24 mouse cellular contexts compared by ENCODE assay signal in genomic region chr11:73132999-73133398, GRCm38 (mm10). TPM values are rescaled to one million over a fixed set of nuclear protein-coding genes. Genes with fewer than 3 reads are reported as not detected.
DNase-seq lines count a peak whose midpoint lies in the region; ATAC-seq and TF ChIP-seq lines count a peak whose summit lies in the region.
"Had no signal": no experiment of that assay in that cellular context is flagged by ENCODE, and none has a peak within 500 bp of the region (broad histone marks: within the 10 kb centered on the region; RNA-seq: fewer than 3 reads in every experiment).

No protein-coding gene starts in this region.

- H3K4me2 ChIP-seq in liver, embryonic 12.5 days: peak overlapping the region; percentile 85; the same call in 1 of the 2 replicates
- no peak overlapping the region for H3K4me2 ChIP-seq in liver, postnatal 0 days (ENCODE audit: low read depth, low read length)
- peak overlapping the region; percentile 84 for H3K4me2 ChIP-seq in CH12.LX (ENCODE audit: insufficient read depth, low read depth, poor library complexity, severe bottlenecking)
- H3K4me2 ChIP-seq in hindbrain, embryonic 11.5 days (replicated peaks; ENCODE audit: low read depth, low read length): no peak overlapping the region
- H3K4me2 ChIP-seq: embryonic facial prominence, embryonic 13.5 days; forebrain, embryonic 15.5 days; limb, embryonic 15.5 days; lung, embryonic 14.5 days had no signal

- TF ChIP-seq RAD21 in CH12.LX (IDR thresholded peaks at IDR 0.05; ENCODE audit: low read depth, low read length): no peak

- TF ChIP-seq CTCF in liver, postnatal 0 days (IDR thresholded peaks at IDR 0.05; ENCODE audit: low read depth): no peak
- no peak for TF ChIP-seq CTCF in CH12.LX (conservative IDR thresholded peaks at IDR 0.05 in 1 of 2, IDR thresholded peaks at IDR 0.05 in 1 of 2; ENCODE audit: low read depth in 2 of 2, low read length in 2 of 2)

- dilution Hi-C loops in CH12.LX (cut with MboI; ENCODE audit: extremely low pct_ligation_motif_present, extremely low pct_unique_long_range_greater_than_20kb, low sequenced_read_pairs): no loop called here

- peaks cover 59% of the 10 kb centered on the region for H3K79me2 ChIP-seq in CH12.LX (replicated peaks; ENCODE audit: control insufficient read depth, extremely low read depth, insufficient read depth, poor library complexity, severe bottlenecking)

- WGBS in liver, embryonic 12.5 days (ENCODE audit: insufficient replicate concordance): 60% methylated on average over 6 of the region's 6 CpGs
- WGBS in liver, postnatal 0 days (ENCODE audit: insufficient replicate concordance): 56% methylated on average over 6 of the region's 6 CpGs
- WGBS in hindbrain, embryonic 11.5 days: 97% methylated on average over 6 of the region's 6 CpGs

- H3K27me3 ChIP-seq in liver, embryonic 12.5 days (replicated peaks): no peaks in the 10 kb centered on the region
- no peaks in the 10 kb centered on the region for H3K27me3 ChIP-seq in liver, postnatal 0 days (ENCODE audit: insufficient read depth, low read length)
- no peaks in the 10 kb centered on the region for H3K27me3 ChIP-seq in CH12.LX (replicated peaks)
- no peaks in the 10 kb centered on the region for H3K27me3 ChIP-seq in hindbrain, embryonic 11.5 days (ENCODE audit: control insufficient read depth, insufficient read depth, low read length)
- H3K27me3 ChIP-seq: embryonic facial prominence, embryonic 13.5 days; forebrain, embryonic 15.5 days; limb, embryonic 15.5 days had no signal

- in situ Hi-C loops in CH12.LX (cut with MboI; ENCODE audit: low pct_ligation_motif_present, low pct_unique_long_range_greater_than_20kb, low sequenced_read_pairs): loop anchor here (10.0 to 25.0 kb wide), 2 partner anchors 152 to 1229 kb away; partner anchors contain the start of genes Olfr411 and Olfr412

- no peak overlapping the region for H3K4me3 ChIP-seq in liver, embryonic 12.5 days
- H3K4me3 ChIP-seq in liver, postnatal 0 days (ENCODE audit: low read depth, low read length): no peak overlapping the region
- H3K4me3 ChIP-seq in CH12.LX (replicated peaks in 1 of 3; ENCODE audit: low read depth in 2 of 3, low read length in 2 of 3, poor library complexity in 1 of 3): peak overlapping the region in 2 of 3 experiments; percentile 2 to 14
- no peak overlapping the region for H3K4me3 ChIP-seq in hindbrain, embryonic 11.5 days (ENCODE audit: low read depth, low read length)
- H3K4me3 ChIP-seq: embryonic facial prominence, embryonic 13.5 days; forebrain, embryonic 15.5 days; heart, embryonic 10.5 days; hindbrain, embryonic 10.5 days; left cerebral cortex, adult 2 months; limb, embryonic 15.5 days; midbrain, embryonic 10.5 days had no signal

- no peak overlapping the region for H3K9ac ChIP-seq in liver, embryonic 12.5 days
- H3K9ac ChIP-seq in liver, postnatal 0 days (replicated peaks): no peak overlapping the region
- peak overlapping the region; percentile 89 for H3K9ac ChIP-seq in CH12.LX (ENCODE audit: insufficient read depth, low read depth)
- H3K9ac ChIP-seq in hindbrain, embryonic 11.5 days (ENCODE audit: low read depth, low read length): no peak overlapping the region
- H3K9ac ChIP-seq: embryonic facial prominence, embryonic 13.5 days; forebrain, embryonic 15.5 days; limb, embryonic 15.5 days; lung, embryonic 14.5 days had no signal

- no peak for ATAC-seq in liver, embryonic 12.5 days
- ATAC-seq in liver, postnatal 0 days: no peak
- ATAC-seq in megakaryocyte, adult 5-6 weeks (ENCODE audit: poor library complexity, severe bottlenecking): peak; percentile 46
- peak; percentile 24; the same call in 1 of the 2 replicates for ATAC-seq in neutrophil, adult 5-6 weeks (ENCODE audit: extremely low read depth, insufficient number of reproducible peaks, low FRiP score, poor library complexity, severe bottlenecking)
- ATAC-seq in hindbrain, embryonic 11.5 days (ENCODE audit: low FRiP score): no peak
- ATAC-seq: forebrain, embryonic 15.5 days; midbrain, embryonic 16.5 days had no signal

- DNase-seq in liver, postnatal 0 days: no peak
- no peak for DNase-seq in CH12.LX (ENCODE audit: extremely low read depth)
- no peak for DNase-seq in embryo, embryonic 10 days (ENCODE audit: low spot score)
- no peak for DNase-seq in hindbrain, embryonic 11.5 days (ENCODE audit: low spot score)
- no peak for DNase-seq in embryo, embryonic 10.5 days (ENCODE audit: low spot score)
- DNase-seq: adrenal gland, postnatal 36 days; cerebellum, adult 9-10 months; kidney, adult 18-20 months; kidney, postnatal 4 days; layer of hippocampus, adult 9-11 months; lung, embryonic 14.5 days; right cerebral cortex, postnatal 14 days had no signal

- no peaks in the 10 kb centered on the region for H3K9me3 ChIP-seq in liver, embryonic 12.5 days (replicated peaks)
- H3K9me3 ChIP-seq in liver, postnatal 0 days (ENCODE audit: low read length): no peaks in the 10 kb centered on the region
- no peaks in the 10 kb centered on the region for H3K9me3 ChIP-seq in CH12.LX (replicated peaks; ENCODE audit: low read length)
- no peaks in the 10 kb centered on the region; the same call in 1 of the 2 replicates for H3K9me3 ChIP-seq in hindbrain, embryonic 11.5 days (ENCODE audit: control insufficient read depth, low read length)
- H3K9me3 ChIP-seq: embryonic facial prominence, embryonic 13.5 days; forebrain, embryonic 15.5 days; heart, embryonic 10.5 days; limb, embryonic 15.5 days had no signal

- TF ChIP-seq POLR2A in CH12.LX (IDR thresholded peaks at IDR 0.05; ENCODE audit: low read depth, low read length): no peak

- TF ChIP-seq EP300 in liver, postnatal 0 days (IDR thresholded peaks at IDR 0.05; ENCODE audit: low read depth): no peak
- no peak; the same call in 1 of the 2 replicates for TF ChIP-seq EP300 in CH12.LX (IDR thresholded peaks at IDR 0.05; ENCODE audit: low read length)

- H3K4me1 ChIP-seq in liver, embryonic 12.5 days: peaks cover 56% of the 10 kb centered on the region
- peaks cover 28% of the 10 kb centered on the region for H3K4me1 ChIP-seq in liver, postnatal 0 days (ENCODE audit: insufficient read depth)
- H3K4me1 ChIP-seq in CH12.LX (ENCODE audit: control insufficient read depth in 1 of 2, insufficient read depth in 2 of 2): peaks cover 17 to 77% of the 10 kb centered on the region in 2 experiments
- no peaks in the 10 kb centered on the region; the same call in 1 of the 2 replicates for H3K4me1 ChIP-seq in hindbrain, embryonic 11.5 days (replicated peaks; ENCODE audit: control insufficient read depth, insufficient read depth, low read length)

- peaks cover 54% of the 10 kb centered on the region for H3K36me3 ChIP-seq in liver, embryonic 12.5 days
- peaks cover 13% of the 10 kb centered on the region; the same call in 1 of the 2 replicates for H3K36me3 ChIP-seq in liver, postnatal 0 days (replicated peaks; ENCODE audit: insufficient read depth, low read length)
- H3K36me3 ChIP-seq in CH12.LX (replicated peaks in 1 of 2; ENCODE audit: control insufficient read depth in 1 of 2, insufficient read depth in 1 of 2, low read length in 1 of 2): peaks cover 4 to 62% of the 10 kb centered on the region in 2 experiments
- H3K36me3 ChIP-seq in hindbrain, embryonic 11.5 days (ENCODE audit: control insufficient read depth, insufficient read depth, low read length): peaks cover 4% of the 10 kb centered on the region; the same call in 1 of the 2 replicates
- H3K36me3 ChIP-seq: forebrain, embryonic 15.5 days had no signal

- H3K27ac ChIP-seq in liver, embryonic 12.5 days: no peak overlapping the region
- no peak overlapping the region for H3K27ac ChIP-seq in liver, postnatal 0 days (ENCODE audit: low read depth)
- H3K27ac ChIP-seq in CH12.LX (ENCODE audit: insufficient read depth, low read depth): no peak overlapping the region
- no peak overlapping the region for H3K27ac ChIP-seq in hindbrain, embryonic 11.5 days (ENCODE audit: low read depth, low read length)
- H3K27ac ChIP-seq: embryonic facial prominence, embryonic 13.5 days; forebrain, embryonic 15.5 days; heart, embryonic 10.5 days; hindbrain, embryonic 10.5 days; left cerebral cortex, adult 2 months; limb, embryonic 15.5 days; midbrain, embryonic 10.5 days had no signal

RNA-seq across cellular contexts. Expression of gene Haspin, which starts 5.1 kb away (rescaled TPM):
- polyA plus RNA-seq in liver, embryonic 12.5 days (2016; fragmentation: Nextera tagmentation; extraction: Ambion mirVana): 18.4 and 18.5 TPM in 2 replicates
- polyA plus RNA-seq in liver, postnatal 0 days (2015; fragmentation: Nextera tagmentation; extraction: Ambion mirVana): 4.6 and 5.3 TPM in 2 replicates
- total RNA-seq in CH12.LX (2012; rRNA removed): 15.7 and 21.7 TPM in 2 replicates
- total RNA-seq in CH12.LX (2014; rRNA removed): 18.2 and 18.6 TPM in 2 replicates
- polyA plus RNA-seq in CH12.LX (2012; ENCODE audit: insufficient read length, low read depth): 24.1 and 27.0 TPM in 2 replicates
- total RNA-seq in megakaryocyte, adult 5-6 weeks (2015): 14.9 and 15.1 TPM in 2 replicates
- 19.2 and 21.8 TPM in 2 replicates for total RNA-seq in megakaryocyte, adult 5-6 weeks (2017)
- total RNA-seq in neutrophil, adult 5-6 weeks (2017): 3.9 and 4.3 TPM in 2 replicates
- polyA plus RNA-seq in hindbrain, embryonic 11.5 days (2014; fragmentation: Nextera tagmentation; extraction: Ambion mirVana): 13.9 and 14.2 TPM in 2 replicates
- total RNA-seq: gastrocnemius, adult 8-10 months had no signal

RNA-seq across cellular contexts. Expression of gene P2rx5, which starts 27.2 kb away (rescaled TPM):
- 0.32 and 0.54 TPM in 2 replicates for polyA plus RNA-seq in liver, embryonic 12.5 days (2016; fragmentation: Nextera tagmentation; extraction: Ambion mirVana)
- polyA plus RNA-seq in liver, postnatal 0 days (2015; fragmentation: Nextera tagmentation; extraction: Ambion mirVana): 0.11 and 0.21 TPM in 2 replicates
- 0.21 and 0.25 TPM in 2 replicates for total RNA-seq in CH12.LX (2012; rRNA removed)
- 0.09 and 0.40 TPM in 2 replicates for total RNA-seq in CH12.LX (2014; rRNA removed)
- 0.80 and 0.83 TPM in 2 replicates for polyA plus RNA-seq in CH12.LX (2012; ENCODE audit: insufficient read length, low read depth)
- not detected in 2 replicates for total RNA-seq in megakaryocyte, adult 5-6 weeks (2015)
- total RNA-seq in megakaryocyte, adult 5-6 weeks (2017): not detected in 2 replicates
- total RNA-seq in neutrophil, adult 5-6 weeks (2017): not detected in 2 replicates
- polyA plus RNA-seq in hindbrain, embryonic 11.5 days (2014; fragmentation: Nextera tagmentation; extraction: Ambion mirVana): 0.45 TPM in 2 replicates

RNA-seq across cellular contexts. Expression of gene Itgae, which starts 42.6 kb away (rescaled TPM):
- polyA plus RNA-seq in liver, embryonic 12.5 days (2016; fragmentation: Nextera tagmentation; extraction: Ambion mirVana): 0.14 and 0.19 TPM in 2 replicates
- 0.24 and 0.33 TPM in 2 replicates for polyA plus RNA-seq in liver, postnatal 0 days (2015; fragmentation: Nextera tagmentation; extraction: Ambion mirVana)
- total RNA-seq in CH12.LX (2012; rRNA removed) (0.21 TPM in 2 replicates), CH12.LX (2014; rRNA removed) (0.17 and 0.27 TPM in 2 replicates)
- 0.26 and 0.37 TPM in 2 replicates for polyA plus RNA-seq in CH12.LX (2012; ENCODE audit: insufficient read length, low read depth)
- total RNA-seq in megakaryocyte, adult 5-6 weeks (2015): 0.09 and 0.22 TPM in 2 replicates
- 0.04 and 0.15 TPM in 2 replicates for total RNA-seq in megakaryocyte, adult 5-6 weeks (2017)
- total RNA-seq in neutrophil, adult 5-6 weeks (2017): 7.6 and 8.5 TPM in 2 replicates
- polyA plus RNA-seq in hindbrain, embryonic 11.5 days (2014; fragmentation: Nextera tagmentation; extraction: Ambion mirVana): 0.15 and 0.20 TPM in 2 replicates
- total RNA-seq: left cerebral cortex, adult 2 months had no signal

RNA-seq across cellular contexts. Expression of gene Emc6, which starts 43.8 kb away (rescaled TPM):
- 108 and 110 TPM in 2 replicates for polyA plus RNA-seq in liver, embryonic 12.5 days (2016; fragmentation: Nextera tagmentation; extraction: Ambion mirVana)
- polyA plus RNA-seq in liver, postnatal 0 days (2015; fragmentation: Nextera tagmentation; extraction: Ambion mirVana): 169 and 174 TPM in 2 replicates
- total RNA-seq in CH12.LX (2012; rRNA removed) (123 and 124 TPM in 2 replicates), CH12.LX (2014; rRNA removed) (252 and 292 TPM in 2 replicates)
- 138 and 176 TPM in 2 replicates for polyA plus RNA-seq in CH12.LX (2012; ENCODE audit: insufficient read length, low read depth)
- 42.9 and 53.0 TPM in 2 replicates for total RNA-seq in megakaryocyte, adult 5-6 weeks (2015)
- 28.7 and 29.0 TPM in 2 replicates for total RNA-seq in megakaryocyte, adult 5-6 weeks (2017)
- total RNA-seq in neutrophil, adult 5-6 weeks (2017): 15.4 and 17.8 TPM in 2 replicates
- polyA plus RNA-seq in hindbrain, embryonic 11.5 days (2014; fragmentation: Nextera tagmentation; extraction: Ambion mirVana): 132 and 134 TPM in 2 replicates

RNA-seq across cellular contexts. Expression of gene Tax1bp3, which starts 43.9 kb away (rescaled TPM):
- polyA plus RNA-seq in liver, embryonic 12.5 days (2016; fragmentation: Nextera tagmentation; extraction: Ambion mirVana): 44.2 and 44.5 TPM in 2 replicates
- polyA plus RNA-seq in liver, postnatal 0 days (2015; fragmentation: Nextera tagmentation; extraction: Ambion mirVana): 32.7 and 35.6 TPM in 2 replicates
- total RNA-seq in CH12.LX (2012; rRNA removed) (2.8 and 3.3 TPM in 2 replicates), CH12.LX (2014; rRNA removed) (2.5 and 2.6 TPM in 2 replicates)
- polyA plus RNA-seq in CH12.LX (2012; ENCODE audit: insufficient read length, low read depth): 3.3 and 3.5 TPM in 2 replicates
- 13.7 and 19.9 TPM in 2 replicates for total RNA-seq in megakaryocyte, adult 5-6 weeks (2015)
- total RNA-seq in megakaryocyte, adult 5-6 weeks (2017): 16.8 and 18.5 TPM in 2 replicates
- 10.2 and 17.1 TPM in 2 replicates for total RNA-seq in neutrophil, adult 5-6 weeks (2017)
- polyA plus RNA-seq in hindbrain, embryonic 11.5 days (2014; fragmentation: Nextera tagmentation; extraction: Ambion mirVana): 221 and 223 TPM in 2 replicates

Comparison
In these comparisons a context has a peak if more than half of its experiments do, and no peak if none do; other contexts are left out.
1. H3K4me2 ChIP-seq: peak in liver, embryonic 12.5 days (single experiment) and CH12.LX (single experiment); none in liver, postnatal 0 days (single experiment) and hindbrain, embryonic 11.5 days (single experiment).
2. ATAC-seq: peak in megakaryocyte, adult 5-6 weeks (single experiment) and neutrophil, adult 5-6 weeks (single experiment); none in liver, embryonic 12.5 days (single experiment), liver, postnatal 0 days (single experiment) and hindbrain, embryonic 11.5 days (single experiment).
3. H3K4me3 ChIP-seq: peak in CH12.LX (2 of 3); none in liver, embryonic 12.5 days (single experiment), liver, postnatal 0 days (single experiment) and hindbrain, embryonic 11.5 days (single experiment).